Comparison of ENCODE assay signal across 14 mouse cellular contexts in the genomic region with DNA sequence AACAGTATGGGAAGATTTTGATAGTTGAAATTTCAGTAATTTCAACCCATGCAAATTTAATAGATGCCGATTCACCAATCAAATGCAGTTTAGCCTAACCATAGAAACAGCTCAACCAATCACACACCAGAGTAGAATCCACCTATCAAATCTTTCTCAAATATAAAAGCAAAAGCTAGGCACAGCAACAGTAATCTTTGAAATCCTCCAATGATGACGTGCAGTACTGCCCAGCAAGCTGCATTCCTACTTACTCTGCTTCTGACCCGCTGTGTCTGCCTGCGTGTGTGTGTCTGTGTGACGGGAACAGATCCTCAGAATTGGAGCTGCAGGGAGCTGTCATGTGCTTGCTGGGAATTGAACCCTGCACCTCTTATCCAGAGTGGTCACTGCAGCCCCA. TPM values are rescaled to one million over a fixed set of nuclear protein-coding genes. Genes with fewer than 3 reads are reported as not detected.
A peak's percentile ranks its signal among the peaks of the same experiment; 100 is the strongest.
DNase-seq lines count a peak whose midpoint lies in the region; ATAC-seq and TF ChIP-seq lines count a peak whose summit lies in the region.
"Had no signal": no experiment of that assay in that cellular context is flagged by ENCODE, and none has a peak within 500 bp of the region (broad histone marks: within the 10 kb centered on the region; RNA-seq: fewer than 3 reads in every experiment).

No protein-coding gene starts in this region.

- peak overlapping the region; percentile 61; the same call in 1 of the 2 replicates for H3K9ac ChIP-seq in heart, embryonic 13.5 days
- no peak overlapping the region for H3K9ac ChIP-seq in midbrain, embryonic 13.5 days (replicated peaks)
- no peak overlapping the region for H3K9ac ChIP-seq in midbrain, postnatal 0 days (replicated peaks; ENCODE audit: low read length, poor library complexity, severe bottlenecking)
- no peak overlapping the region for H3K9ac ChIP-seq in liver, embryonic 16.5 days (ENCODE audit: low read depth, low read length)
- H3K9ac ChIP-seq: forebrain, embryonic 12.5 days had no signal

- WGBS in heart, embryonic 13.5 days = 71% methylated on average over 5 of the region's 5 CpGs
- WGBS in midbrain, embryonic 13.5 days = 78% methylated on average over 5 of the region's 5 CpGs
- WGBS in midbrain, postnatal 0 days = 59% methylated on average over 5 of the region's 5 CpGs
- WGBS in liver, embryonic 16.5 days (ENCODE audit: insufficient replicate concordance) = 87% methylated on average over 5 of the region's 5 CpGs

- no peak for TF ChIP-seq CTCF in midbrain, postnatal 0 days (IDR thresholded peaks at IDR 0.05)

- H3K27me3 ChIP-seq in heart, embryonic 13.5 days (replicated peaks) = no peaks in the 10 kb centered on the region
- H3K27me3 ChIP-seq in midbrain, embryonic 13.5 days = no peaks in the 10 kb centered on the region
- no peaks in the 10 kb centered on the region for H3K27me3 ChIP-seq in midbrain, postnatal 0 days (ENCODE audit: insufficient read depth, low read length)
- no peaks in the 10 kb centered on the region for H3K27me3 ChIP-seq in liver, embryonic 16.5 days (ENCODE audit: control insufficient read depth, insufficient read depth, low read depth, low read length)
- H3K27me3 ChIP-seq: forebrain, embryonic 12.5 days had no signal

- H3K4me3 ChIP-seq in heart, embryonic 13.5 days = peak overlapping the region; percentile 24; the same call in 1 of the 2 replicates
- H3K4me3 ChIP-seq in midbrain, embryonic 13.5 days (replicated peaks) = peak overlapping the region; percentile 12; the same call in 1 of the 2 replicates
- H3K4me3 ChIP-seq in midbrain, postnatal 0 days (ENCODE audit: low read depth, low read length) = no peak overlapping the region
- H3K4me3 ChIP-seq in liver, embryonic 16.5 days (ENCODE audit: low read depth, low read length) = peak overlapping the region; percentile 34
- H3K4me3 ChIP-seq: forebrain, embryonic 12.5 days had no signal

- no peak overlapping the region for H3K27ac ChIP-seq in heart, embryonic 13.5 days (replicated peaks)
- H3K27ac ChIP-seq in midbrain, embryonic 13.5 days = no peak overlapping the region; the same call in 1 of the 2 replicates
- H3K27ac ChIP-seq in midbrain, postnatal 0 days (ENCODE audit: low read depth, low read length) = no peak overlapping the region
- no peak overlapping the region for H3K27ac ChIP-seq in liver, embryonic 16.5 days (ENCODE audit: low read length)
- H3K27ac ChIP-seq: forebrain, embryonic 12.5 days had no signal

- peaks cover 71% of the 10 kb centered on the region for H3K36me3 ChIP-seq in heart, embryonic 13.5 days
- H3K36me3 ChIP-seq in midbrain, embryonic 13.5 days = peaks cover 64% of the 10 kb centered on the region
- peaks cover 40% of the 10 kb centered on the region for H3K36me3 ChIP-seq in midbrain, postnatal 0 days (ENCODE audit: insufficient read depth, low read length)
- H3K36me3 ChIP-seq in liver, embryonic 16.5 days (ENCODE audit: control insufficient read depth, insufficient read depth) = peaks cover 69% of the 10 kb centered on the region

- DNase-seq in adrenal gland, postnatal 10 days = peak; percentile 24
- DNase-seq in adrenal gland, adult 2 months = no peak
- DNase-seq in heart, adult 11 months = no peak
- no peak for DNase-seq in midbrain, postnatal 0 days (ENCODE audit: low spot score)
- no peak for DNase-seq in ovary, adult 18-20 months (ENCODE audit: low spot score)
- DNase-seq: gastrocnemius, postnatal 36 days; heart, postnatal 14 days had no signal

- peak overlapping the region; percentile 46 for H3K4me2 ChIP-seq in heart, embryonic 13.5 days
- peak overlapping the region; percentile 22; the same call in 1 of the 2 replicates for H3K4me2 ChIP-seq in midbrain, embryonic 13.5 days (replicated peaks)
- H3K4me2 ChIP-seq in midbrain, postnatal 0 days (ENCODE audit: low read depth, low read length, poor library complexity, severe bottlenecking) = no peak overlapping the region
- peak overlapping the region; percentile 42 for H3K4me2 ChIP-seq in liver, embryonic 16.5 days (ENCODE audit: low read depth, low read length)
- H3K4me2 ChIP-seq: forebrain, embryonic 12.5 days had no signal

- ATAC-seq in heart, embryonic 13.5 days (ENCODE audit: extremely low read depth, insufficient number of reproducible peaks, low FRiP score, low TSS enrichment) = no peak
- no peak for ATAC-seq in midbrain, embryonic 13.5 days
- no peak for ATAC-seq in midbrain, postnatal 0 days (ENCODE audit: low FRiP score)
- no peak for ATAC-seq in liver, embryonic 16.5 days (ENCODE audit: low read depth)
- ATAC-seq: activated CD4-positive, CD25-positive, alpha-beta regulatory T cell, adult 4 months; intestine, postnatal 0 days; lung, postnatal 0 days had no signal

- H3K4me1 ChIP-seq in heart, embryonic 13.5 days = peaks cover 33% of the 10 kb centered on the region
- peaks cover 49% of the 10 kb centered on the region for H3K4me1 ChIP-seq in midbrain, embryonic 13.5 days (replicated peaks)
- H3K4me1 ChIP-seq in midbrain, postnatal 0 days (ENCODE audit: insufficient read depth, low read length) = no peaks in the 10 kb centered on the region; the same call in 1 of the 2 replicates
- peaks cover 30% of the 10 kb centered on the region for H3K4me1 ChIP-seq in liver, embryonic 16.5 days (ENCODE audit: control insufficient read depth, low read depth, low read length)

- no peaks in the 10 kb centered on the region for H3K9me3 ChIP-seq in heart, embryonic 13.5 days
- no peaks in the 10 kb centered on the region for H3K9me3 ChIP-seq in midbrain, embryonic 13.5 days
- H3K9me3 ChIP-seq in midbrain, postnatal 0 days (ENCODE audit: low read length) = no peaks in the 10 kb centered on the region
- H3K9me3 ChIP-seq in liver, embryonic 16.5 days (replicated peaks; ENCODE audit: control insufficient read depth, low read length) = no peaks in the 10 kb centered on the region
- H3K9me3 ChIP-seq: forebrain, embryonic 12.5 days had no signal

RNA-seq across cellular contexts. Expression of gene H3f3a, which starts 4.9 kb away (rescaled TPM):
- 100 to 1,000 TPM; 809 to 834 TPM for total RNA-seq in adrenal gland, postnatal 10 days (2021)
- total RNA-seq in adrenal gland, adult 2 months (2021) = 100 to 1,000 TPM; 639 to 657 TPM
- 103 and 113 TPM in 2 replicates for polyA plus RNA-seq in adrenal gland, adult 2 months (2012; rRNA removed)
- polyA plus RNA-seq in heart, embryonic 13.5 days (2015; fragmentation: Nextera tagmentation; extraction: Ambion mirVana) = 1,623 and 1,726 TPM in 2 replicates
- 4,178 and 4,302 TPM in 2 replicates for polyA plus RNA-seq in midbrain, embryonic 13.5 days (2015; fragmentation: Nextera tagmentation; extraction: Ambion mirVana)
- 1,783 and 3,084 TPM in 2 replicates for total RNA-seq in midbrain, postnatal 0 days (2014; rRNA removed)
- 1,997 and 2,039 TPM in 2 replicates for polyA plus RNA-seq in midbrain, postnatal 0 days (2015; fragmentation: Nextera tagmentation; extraction: Ambion mirVana)
- polyA plus RNA-seq in liver, embryonic 16.5 days (2015; fragmentation: Nextera tagmentation; extraction: Ambion mirVana) = 2,020 and 2,074 TPM in 2 replicates

RNA-seq across cellular contexts. Expression of gene Sde2, which starts 42.1 kb away (rescaled TPM):
- total RNA-seq in adrenal gland, postnatal 10 days (2021) = 10 to 100 TPM; 21.7 to 22.6 TPM
- 10 to 100 TPM; 19.6 to 21.3 TPM for total RNA-seq in adrenal gland, adult 2 months (2021)
- polyA plus RNA-seq in adrenal gland, adult 2 months (2012; rRNA removed) = 3.2 and 4.7 TPM in 2 replicates
- 22.0 and 23.9 TPM in 2 replicates for polyA plus RNA-seq in heart, embryonic 13.5 days (2015; fragmentation: Nextera tagmentation; extraction: Ambion mirVana)
- polyA plus RNA-seq in midbrain, embryonic 13.5 days (2015; fragmentation: Nextera tagmentation; extraction: Ambion mirVana) = 28.8 and 33.6 TPM in 2 replicates
- 12.8 and 15.3 TPM in 2 replicates for total RNA-seq in midbrain, postnatal 0 days (2014; rRNA removed)
- 20.7 and 24.2 TPM in 2 replicates for polyA plus RNA-seq in midbrain, postnatal 0 days (2015; fragmentation: Nextera tagmentation; extraction: Ambion mirVana)
- polyA plus RNA-seq in liver, embryonic 16.5 days (2015; fragmentation: Nextera tagmentation; extraction: Ambion mirVana) = 20.9 and 21.5 TPM in 2 replicates

Comparison
In these comparisons a context has a peak if more than half of its experiments do, and no peak if none do; other contexts are left out.
1. RNA of gene H3f3a, which starts 4.9 kb away (polyA plus RNA-seq): 4,178 to 4,302 TPM in midbrain, embryonic 13.5 days, 1,997 to 2,039 TPM in midbrain, postnatal 0 days, 2,020 to 2,074 TPM in liver, embryonic 16.5 days and 1,623 to 1,726 TPM in heart, embryonic 13.5 days; 103 to 113 TPM in adrenal gland, adult 2 months; every median in the first group is over 10 times any median in the second.